Mouse (Mus musculus): ENCODE data around the gene Gjb3. TPM values are rescaled to one million over a fixed set of nuclear protein-coding genes. Genes with fewer than 3 reads are reported as not detected.

Gjb3 gene
- polyA plus RNA-seq, 1 experiment from 2014 or later, result 7.8 TPM

GRCm38 (mm10) chr4:127311561-127311960, 19.1 kb downstream of the Gjb3 start:
- Histone ChIP-seq H3K4me3 (peak overlapping the region; percentile 14; the same call in 1 of the 2 replicates), H3K4me1 (peaks cover 21% of the 10 kb centered on the region), H3K9me3 (replicated peaks) (no peaks in the 10 kb centered on the region), H3K27me3 (ENCODE audit: low read depth, poor library complexity, severe bottlenecking) (peaks cover 56% of the 10 kb centered on the region), H3K36me3 (no peaks in the 10 kb centered on the region), H3K27ac (no peak overlapping the region)
- WGBS, result 56% methylated on average over 9 of the region's 9 CpGs
- no peak for DNase-seq (ENCODE audit: low spot score)

- no peaks in the 10 kb centered on the region for H3K36me3 ChIP-seq
- H3K4me3 ChIP-seq, result no peak overlapping the region
- H3K4me1 ChIP-seq, result no peaks in the 10 kb centered on the region
- H3K9me3 ChIP-seq (replicated peaks), result no peaks in the 10 kb centered on the region
- no peak for DNase-seq (ENCODE audit: low spot score)
- no peak overlapping the region for H3K27ac ChIP-seq
- H3K27me3 ChIP-seq (ENCODE audit: low read depth, poor library complexity, severe bottlenecking), result peaks cover 16% of the 10 kb centered on the region
- 62% methylated on average over 2 of the region's 2 CpGs for WGBS
Measured at GRCm38 (mm10) chr4:127306915-127307314, 23.7 kb downstream of the Gjb3 start.

GRCm38 (mm10) chr4:127303796-127304195, 26.8 kb downstream of the Gjb3 start:
- Histone ChIP-seq H3K36me3 (no peaks in the 10 kb centered on the region), H3K27me3 (ENCODE audit: low read depth, poor library complexity, severe bottlenecking) (no peaks in the 10 kb centered on the region), H3K27ac (no peak overlapping the region), H3K9me3 (replicated peaks) (no peaks in the 10 kb centered on the region), H3K4me1 (no peaks in the 10 kb centered on the region), H3K4me3 (no peak overlapping the region)
- no peak for DNase-seq (ENCODE audit: low spot score)
- WGBS, result 86% methylated on average over 3 of the region's 3 CpGs

GRCm38 (mm10) chr4:127300503-127300902, 30.1 kb downstream of the Gjb3 start:
- H3K27ac ChIP-seq, result no peak overlapping the region
- WGBS, result 81% methylated on average over 5 of the region's 5 CpGs
- H3K36me3 ChIP-seq, result no peaks in the 10 kb centered on the region
- H3K4me1 ChIP-seq, result no peaks in the 10 kb centered on the region
- H3K27me3 ChIP-seq (ENCODE audit: low read depth, poor library complexity, severe bottlenecking), result no peaks in the 10 kb centered on the region
- H3K4me3 ChIP-seq, result no peak overlapping the region
- no peaks in the 10 kb centered on the region for H3K9me3 ChIP-seq (replicated peaks)
- DNase-seq (ENCODE audit: low spot score), result no peak

- no peak overlapping the region for H3K27ac ChIP-seq
- no peak for DNase-seq (ENCODE audit: low spot score)
- WGBS, result 85% methylated on average over 5 of the region's 5 CpGs
- H3K36me3 ChIP-seq, result no peaks in the 10 kb centered on the region
- no peak overlapping the region for H3K4me3 ChIP-seq
- H3K4me1 ChIP-seq, result peaks cover 10% of the 10 kb centered on the region
- H3K27me3 ChIP-seq (ENCODE audit: low read depth, poor library complexity, severe bottlenecking), result no peaks in the 10 kb centered on the region
- no peaks in the 10 kb centered on the region for H3K9me3 ChIP-seq (replicated peaks)
Measured at GRCm38 (mm10) chr4:127292631-127293030, 38.0 kb downstream of the Gjb3 start.

- WGBS, result 76% methylated on average over 6 of the region's 6 CpGs
- no peak for DNase-seq (ENCODE audit: low spot score)
Measured at GRCm38 (mm10) chr4:127289039-127289548, 41.5 kb downstream of the Gjb3 start.

GRCm38 (mm10) chr4:127286907-127287306, 43.7 kb downstream of the Gjb3 start:
- H3K4me1 ChIP-seq, result peaks cover 15% of the 10 kb centered on the region
- WGBS, result 77% methylated on average over 4 of the region's 4 CpGs
- no peaks in the 10 kb centered on the region for H3K9me3 ChIP-seq (replicated peaks)
- no peak overlapping the region for H3K27ac ChIP-seq
- H3K27me3 ChIP-seq (ENCODE audit: low read depth, poor library complexity, severe bottlenecking), result no peaks in the 10 kb centered on the region
- no peak overlapping the region for H3K4me3 ChIP-seq
- DNase-seq (ENCODE audit: low spot score), result no peak
- H3K36me3 ChIP-seq, result no peaks in the 10 kb centered on the region

More at GRCm38 (mm10) chr4:127289039-127289548, 41.5 kb downstream of the Gjb3 start:
- Histone ChIP-seq H3K4me3 (no peak overlapping the region), H3K27ac (no peak overlapping the region), H3K4me1 (peaks cover 15% of the 10 kb centered on the region), H3K9me3 (replicated peaks) (no peaks in the 10 kb centered on the region), H3K27me3 (ENCODE audit: low read depth, poor library complexity, severe bottlenecking) (no peaks in the 10 kb centered on the region), H3K36me3 (no peaks in the 10 kb centered on the region)

GRCm38 (mm10) chr4:127279241-127279640, 51.4 kb downstream of the Gjb3 start:
- WGBS, result 85% methylated on average over 9 of the region's 9 CpGs

GRCm38 (mm10) chr4:127278451-127279001, 52.1 kb downstream of the Gjb3 start:
- peak overlapping the region; percentile 44; the same call in 1 of the 2 replicates for H3K27ac ChIP-seq
- WGBS, result 67% methylated on average over 9 of the region's 9 CpGs

More at GRCm38 (mm10) chr4:127279241-127279640, 51.4 kb downstream of the Gjb3 start:
- H3K4me1 ChIP-seq, result peaks cover 10% of the 10 kb centered on the region
- no peak overlapping the region for H3K27ac ChIP-seq
- no peak overlapping the region for H3K4me3 ChIP-seq
- H3K27me3 ChIP-seq (ENCODE audit: low read depth, poor library complexity, severe bottlenecking), result no peaks in the 10 kb centered on the region
- no peak for DNase-seq (ENCODE audit: low spot score)
- no peaks in the 10 kb centered on the region for H3K36me3 ChIP-seq
- H3K9me3 ChIP-seq (replicated peaks), result no peaks in the 10 kb centered on the region

More at GRCm38 (mm10) chr4:127278451-127279001, 52.1 kb downstream of the Gjb3 start:
- no peak for DNase-seq (ENCODE audit: low spot score)
- no peak overlapping the region for H3K4me3 ChIP-seq
- H3K36me3 ChIP-seq, result no peaks in the 10 kb centered on the region
- peaks cover 10% of the 10 kb centered on the region for H3K4me1 ChIP-seq
- no peaks in the 10 kb centered on the region for H3K9me3 ChIP-seq (replicated peaks)
- H3K27me3 ChIP-seq (ENCODE audit: low read depth, poor library complexity, severe bottlenecking), result no peaks in the 10 kb centered on the region

Other genes with a start within 250 kb of the Gjb3 start
- 9.5 and 10.6 TPM in 2 replicates for gene Tmem35b, start 207.2 kb downstream of the Gjb3 start, polyA plus RNA-seq (2016; fragmentation: Nextera tagmentation; extraction: Ambion mirVana)
- gene Dlgap3, start 161.6 kb downstream of the Gjb3 start, polyA plus RNA-seq (2016; fragmentation: Nextera tagmentation; extraction: Ambion mirVana), result 0.16 and 0.21 TPM in 2 replicates
- 82.6 and 84.9 TPM in 2 replicates for gene Smim12, start 87.1 kb downstream of the Gjb3 start, polyA plus RNA-seq (2016; fragmentation: Nextera tagmentation; extraction: Ambion mirVana)
- 14.6 and 18.5 TPM in 2 replicates for gene Gja4, start 16.8 kb downstream of the Gjb3 start, polyA plus RNA-seq (2016; fragmentation: Nextera tagmentation; extraction: Ambion mirVana)
- gene Gjb4, start 23.2 kb upstream of the Gjb3 start, polyA plus RNA-seq (2016; fragmentation: Nextera tagmentation; extraction: Ambion mirVana), result not detected in 2 replicates
- 1.6 and 1.7 TPM in 2 replicates for gene Gjb5, start 27.3 kb upstream of the Gjb3 start, polyA plus RNA-seq (2016; fragmentation: Nextera tagmentation; extraction: Ambion mirVana)